Mouse (Mus musculus): ENCODE measurements around the gene Yap1.

- TF ChIP-seq CTCF (IDR thresholded peaks at IDR 0.05; ENCODE audit: borderline replicate concordance, insufficient read depth, low read length) (no peak), POLR2A (IDR thresholded peaks at IDR 0.05; ENCODE audit: low read depth, low read length) (no peak)
Observed at GRCm38 (mm10) chr9:7957407-7957806, 47.0 kb downstream of the Yap1 start.

All from embryonic fibroblast, embryonic 13.5 days (primary cell).